Mouse (Mus musculus) bone marrow macrophage, adult 2 months (primary cell): ENCODE data around the gene Plekha7.

Experiments
- CTCF ChIP-seq: IDR thresholded peaks from 2 replicates; pipeline ENCODE4 v1.5.1; 2012; ENCODE audit warnings: low read depth, mild to moderate bottlenecking, low read length, moderate library complexity
- POLR2A ChIP-seq: IDR thresholded peaks from 2 replicates; pipeline ENCODE4 v1.6.1; 2012; ENCODE audit warnings: mild to moderate bottlenecking, low read depth, low read length, borderline replicate concordance

DNA sequence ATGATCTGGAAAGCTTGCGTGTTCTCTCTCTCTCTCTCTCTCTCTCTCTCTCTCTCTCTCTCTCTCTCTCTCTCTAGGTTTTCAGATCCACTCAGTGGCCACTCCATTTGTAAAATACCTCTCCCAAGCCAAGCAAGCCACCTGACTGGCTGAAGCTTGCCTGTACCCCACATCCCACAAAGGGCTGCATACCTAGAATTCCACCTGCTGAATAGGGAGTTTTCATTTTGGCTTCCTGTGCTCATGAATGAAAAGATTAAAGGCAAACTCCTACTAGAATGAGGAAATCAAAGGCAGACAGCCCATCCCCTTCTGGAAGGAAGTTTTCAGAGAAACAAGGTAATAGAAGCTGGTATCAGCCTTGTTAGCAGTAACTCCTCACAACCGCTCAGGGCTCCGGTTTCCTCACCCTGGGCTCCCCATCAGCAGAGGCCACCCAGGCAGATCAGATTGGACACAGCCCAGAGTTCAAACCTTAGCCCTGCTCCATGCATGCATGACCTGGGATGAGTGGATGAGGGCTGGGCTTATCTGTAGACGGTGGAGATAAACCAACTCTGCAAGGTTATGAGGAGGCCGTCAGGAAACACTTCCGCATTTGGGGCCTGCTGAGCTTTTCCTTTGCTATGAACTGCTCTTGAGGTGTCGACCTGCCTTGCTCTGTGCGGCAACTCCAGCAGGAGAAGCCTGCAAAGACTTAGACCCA, 111.0 kb downstream of the Plekha7 start:
- TF ChIP-seq CTCF (no peak), POLR2A (no peak)
